Mouse (Mus musculus): ENCODE results near the gene Lamtor3. TPM values are rescaled to one million over a fixed set of nuclear protein-coding genes. Genes with fewer than 3 reads are reported as not detected.
A peak's percentile ranks its signal among the peaks of the same experiment; 100 is the strongest.
"Not testable (repeated sequence)": the region's sequence is repeated elsewhere in the genome, so short reads cannot be mapped to it uniquely, and the experiment has no call there.

Lamtor3 gene
- polyA plus RNA-seq, 1 experiment from 2014 or later, result 103 TPM

DNA sequence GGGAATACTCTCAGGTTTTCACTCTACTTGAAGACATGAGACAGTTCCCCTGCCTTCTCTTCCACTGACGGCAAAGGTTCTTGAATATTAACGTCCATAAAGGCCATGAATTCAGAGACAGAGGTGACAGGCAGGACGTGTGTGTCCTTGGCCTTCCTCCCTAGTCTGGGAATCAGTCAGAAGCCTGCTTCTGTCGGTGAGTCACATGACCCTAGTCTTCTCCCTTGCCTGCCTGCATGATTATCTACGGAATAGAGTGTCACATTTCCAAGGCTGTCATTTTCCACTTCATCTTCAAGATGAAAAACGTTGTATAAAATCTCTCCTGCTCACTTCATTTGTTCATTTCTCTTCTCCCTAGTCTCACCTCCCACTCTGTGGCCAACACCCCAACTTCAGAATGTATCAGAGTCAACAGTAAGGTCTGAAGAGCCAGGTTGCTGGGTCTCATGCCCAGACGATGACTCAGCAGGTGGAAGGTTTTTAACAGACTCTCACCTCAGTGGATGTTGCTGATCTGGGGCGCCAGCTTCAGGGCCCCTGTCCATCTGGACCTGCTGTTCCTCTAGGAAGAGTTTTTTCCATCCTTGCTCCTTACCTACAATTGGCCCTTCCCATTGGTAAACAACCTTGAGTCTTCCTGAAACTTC lies 43.6 kb downstream of the Lamtor3 start:
- WGBS, result 34% methylated on average over 8 of the region's 8 CpGs
- Histone ChIP-seq H3K9ac (no peak overlapping the region), H3K27me3 (ENCODE audit: insufficient read depth, low read length) (no peaks in the 10 kb centered on the region), H3K4me1 (ENCODE audit: insufficient read depth) (no peaks in the 10 kb centered on the region), H3K4me3 (ENCODE audit: low read depth, low read length) (no peak overlapping the region), H3K9me3 (ENCODE audit: low read depth, low read length) (no peaks in the 10 kb centered on the region), H3K36me3 (ENCODE audit: insufficient read depth) (no peaks in the 10 kb centered on the region), H3K4me2 (no peak overlapping the region), H3K27ac (ENCODE audit: low read depth) (no peak overlapping the region)
- peak; percentile 54; the same call in 1 of the 2 replicates for ATAC-seq (ENCODE audit: insufficient read depth)
- no peak for TF ChIP-seq CTCF (IDR thresholded peaks at IDR 0.05; ENCODE audit: low read depth)
- DNase-seq, result peak; percentile 36

DNA sequence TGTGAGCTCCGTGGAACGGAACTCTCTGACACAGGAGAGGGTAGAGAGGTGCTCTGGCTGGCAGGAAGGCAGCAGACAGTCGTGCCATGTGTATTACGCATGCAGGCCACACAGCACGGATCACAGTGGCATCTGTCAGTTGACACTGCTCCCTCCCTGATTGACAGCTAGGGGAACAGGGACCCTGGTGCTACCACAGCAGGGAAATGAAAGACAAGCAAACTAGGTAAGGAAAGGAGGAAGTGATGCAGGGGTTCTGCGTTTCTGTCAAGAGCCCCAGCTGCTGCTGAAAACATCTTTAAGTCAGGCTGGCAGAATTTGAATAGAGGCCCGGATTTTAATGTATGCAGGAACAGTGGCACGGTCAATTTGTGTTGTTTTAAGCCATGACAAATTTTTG lies 45.2 kb downstream of the Lamtor3 start:
- no peak overlapping the region for H3K4me3 ChIP-seq (ENCODE audit: low read depth, low read length)
- H3K27ac ChIP-seq (ENCODE audit: low read depth), result no peak overlapping the region
- H3K4me1 ChIP-seq (ENCODE audit: insufficient read depth), result no peaks in the 10 kb centered on the region; the same call in 1 of the 2 replicates

DNA sequence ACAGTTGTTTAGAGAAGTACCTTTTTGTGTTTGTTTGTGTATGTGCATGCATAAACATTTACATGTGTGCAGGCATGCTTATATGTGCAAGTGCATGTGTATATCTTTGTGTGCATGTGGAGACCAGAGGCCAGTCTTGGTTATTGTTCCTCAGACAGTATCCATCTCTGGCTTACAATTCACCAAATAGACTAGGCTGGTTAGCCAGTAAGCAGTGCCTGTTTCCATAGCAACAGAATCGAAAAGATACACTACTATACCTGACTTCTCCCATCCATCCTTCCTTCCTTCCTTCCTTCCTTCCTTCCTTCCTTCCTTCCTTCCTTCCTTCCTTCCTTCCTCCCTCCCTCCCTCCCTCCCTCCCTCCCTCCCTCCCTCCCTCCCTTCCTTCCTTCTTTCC lies 45.7 kb downstream of the Lamtor3 start:
- not testable (repeated sequence) for H3K4me1 ChIP-seq (ENCODE audit: insufficient read depth); H3K27ac ChIP-seq (ENCODE audit: low read depth); ATAC-seq (ENCODE audit: insufficient read depth); H3K9me3 ChIP-seq (ENCODE audit: low read depth, low read length); DNase-seq; H3K4me3 ChIP-seq (ENCODE audit: low read depth, low read length); H3K4me2 ChIP-seq; H3K36me3 ChIP-seq (ENCODE audit: insufficient read depth); H3K27me3 ChIP-seq (ENCODE audit: insufficient read depth, low read length); H3K9ac ChIP-seq
- 52% methylated on average over 1 of the region's 1 CpGs for WGBS

More for the DNA sequence above, 45.2 kb downstream of the Lamtor3 start:
- H3K9me3 ChIP-seq (ENCODE audit: low read depth, low read length), result no peaks in the 10 kb centered on the region
- WGBS, result 67% methylated on average over 8 of the region's 8 CpGs
- H3K27me3 ChIP-seq (ENCODE audit: insufficient read depth, low read length), result no peaks in the 10 kb centered on the region
- DNase-seq, result no peak
- H3K4me2 ChIP-seq, result no peak overlapping the region
- TF ChIP-seq CTCF (IDR thresholded peaks at IDR 0.05; ENCODE audit: low read depth), result no peak
- no peak overlapping the region for H3K9ac ChIP-seq
- ATAC-seq (ENCODE audit: insufficient read depth), result no peak
- H3K36me3 ChIP-seq (ENCODE audit: insufficient read depth), result no peaks in the 10 kb centered on the region

- no peaks in the 10 kb centered on the region for H3K36me3 ChIP-seq (ENCODE audit: insufficient read depth)
- H3K27me3 ChIP-seq (ENCODE audit: insufficient read depth, low read length), result no peaks in the 10 kb centered on the region
- peak overlapping the region; percentile 47 for H3K27ac ChIP-seq (ENCODE audit: low read depth)
- H3K9ac ChIP-seq, result no peak overlapping the region
- no peak overlapping the region for H3K4me3 ChIP-seq (ENCODE audit: low read depth, low read length)
- H3K9me3 ChIP-seq (ENCODE audit: low read depth, low read length), result no peaks in the 10 kb centered on the region
- H3K4me2 ChIP-seq, result peak overlapping the region; percentile 8; the same call in 1 of the 2 replicates
- H3K4me1 ChIP-seq (ENCODE audit: insufficient read depth), result no peaks in the 10 kb centered on the region; the same call in 1 of the 2 replicates
- no peak for TF ChIP-seq CTCF (IDR thresholded peaks at IDR 0.05; ENCODE audit: low read depth)
- no peak for ATAC-seq (ENCODE audit: insufficient read depth)
- DNase-seq, result no peak
- 77% methylated on average over 14 of the region's 14 CpGs for WGBS
These were observed 50.0 kb downstream of the Lamtor3 start for GRCm38 (mm10) chr3:137968105-137968819.

DNA sequence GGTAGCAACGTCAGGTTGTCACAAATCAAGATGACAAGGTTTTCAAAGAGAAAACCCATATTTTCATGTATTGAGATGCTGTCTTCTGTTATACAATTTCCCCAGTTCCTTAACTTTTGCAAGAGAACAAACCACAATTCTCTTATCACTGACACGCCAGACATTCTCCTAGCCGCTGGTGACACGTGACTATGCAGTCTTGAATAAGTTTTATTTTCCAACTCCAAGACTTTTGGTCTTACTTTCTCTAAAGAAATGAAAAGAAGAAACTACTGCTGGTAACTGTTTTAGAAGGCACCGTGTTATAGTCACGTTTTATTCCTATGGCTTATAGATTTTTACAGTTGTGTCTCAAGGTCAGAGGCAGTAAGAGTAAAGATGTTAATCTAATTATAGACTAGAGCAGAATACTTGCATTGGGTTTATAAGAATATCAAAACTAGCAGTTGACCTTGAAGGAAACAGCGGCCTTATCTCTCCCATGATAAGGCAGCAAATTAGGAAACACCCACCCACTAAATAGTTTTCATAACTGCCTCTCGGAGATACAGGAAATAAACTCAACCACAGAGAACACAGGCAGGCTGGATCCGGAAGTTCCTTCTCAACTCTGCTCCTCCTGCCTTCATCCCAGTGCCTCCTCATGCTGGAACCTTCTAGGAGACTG lies 50.6 kb downstream of the Lamtor3 start:
- no peak for TF ChIP-seq CTCF (IDR thresholded peaks at IDR 0.05; ENCODE audit: low read depth)
- no peaks in the 10 kb centered on the region for H3K27me3 ChIP-seq (ENCODE audit: insufficient read depth, low read length)
- H3K27ac ChIP-seq (ENCODE audit: low read depth), result 0 out of 2 replicates have a peak overlapping the region, but pooled peaks have one; percentile 47
- H3K36me3 ChIP-seq (ENCODE audit: insufficient read depth), result no peaks in the 10 kb centered on the region
- no peaks in the 10 kb centered on the region for H3K9me3 ChIP-seq (ENCODE audit: low read depth, low read length)
- H3K4me3 ChIP-seq (ENCODE audit: low read depth, low read length), result no peak overlapping the region
- DNase-seq (peak; percentile 14), ATAC-seq (ENCODE audit: insufficient read depth) (no peak)
- H3K4me2 ChIP-seq, result no peak overlapping the region
- H3K9ac ChIP-seq, result no peak overlapping the region
- H3K4me1 ChIP-seq (ENCODE audit: insufficient read depth), result no peaks in the 10 kb centered on the region; the same call in 1 of the 2 replicates
- WGBS, result 56% methylated on average over 9 of the region's 9 CpGs

- DNase-seq (peak; percentile 58), ATAC-seq (ENCODE audit: insufficient read depth) (0 out of 2 replicates have a peak, but pooled peaks have one; percentile 13)
- Histone ChIP-seq H3K4me2 (peak overlapping the region; percentile 13), H3K27me3 (ENCODE audit: insufficient read depth, low read length) (no peaks in the 10 kb centered on the region), H3K9me3 (ENCODE audit: low read depth, low read length) (no peaks in the 10 kb centered on the region), H3K27ac (ENCODE audit: low read depth) (no peak overlapping the region), H3K36me3 (ENCODE audit: insufficient read depth) (no peaks in the 10 kb centered on the region), H3K4me1 (ENCODE audit: insufficient read depth) (peaks cover 2% of the 10 kb centered on the region; the same call in 1 of the 2 replicates), H3K9ac (peak overlapping the region; percentile 2; the same call in 1 of the 2 replicates), H3K4me3 (ENCODE audit: low read depth, low read length) (no peak overlapping the region)
- no peak for TF ChIP-seq CTCF (IDR thresholded peaks at IDR 0.05; ENCODE audit: low read depth)
- 47% methylated on average over 12 of the region's 12 CpGs for WGBS
These were observed 51.6 kb downstream of the Lamtor3 start for GRCm38 (mm10) chr3:137969951-137970350.

GRCm38 (mm10) chr3:137972224-137972623 lies 53.9 kb downstream of the Lamtor3 start:
- 59% methylated on average over 5 of the region's 5 CpGs for whole genome bisulfite sequencing
- Histone ChIP-seq H3K9me3 (ENCODE audit: low read depth, low read length) (no peaks in the 10 kb centered on the region), H3K4me2 (no peak overlapping the region), H3K27ac (ENCODE audit: low read depth) (no peak overlapping the region), H3K27me3 (ENCODE audit: insufficient read depth, low read length) (no peaks in the 10 kb centered on the region), H3K4me1 (ENCODE audit: insufficient read depth) (peaks cover 2% of the 10 kb centered on the region; the same call in 1 of the 2 replicates), H3K36me3 (ENCODE audit: insufficient read depth) (no peaks in the 10 kb centered on the region), H3K9ac (no peak overlapping the region), H3K4me3 (ENCODE audit: low read depth, low read length) (no peak overlapping the region)
- TF ChIP-seq CTCF (IDR thresholded peaks at IDR 0.05; ENCODE audit: low read depth), result no peak
- ATAC-seq (ENCODE audit: insufficient read depth) (peak; percentile 68), DNase-seq (no peak)

All from lung, embryonic 14.5 days (tissue).